Mouse (Mus musculus): ENCODE measurements around the gene Arrdc2. TPM values are rescaled to one million over a fixed set of nuclear protein-coding genes. Genes with fewer than 3 reads are reported as not detected.

Arrdc2 gene
- total RNA-seq, 1 experiment, result 11.4 TPM

GRCm38 (mm10) chr8:70806541-70806940 lies 33.0 kb downstream of the Arrdc2 start:
- no peak overlapping the region for H3K9ac ChIP-seq (ENCODE audit: insufficient read depth, low read depth, low read length, poor library complexity, severe bottlenecking)
- H3K36me3 ChIP-seq (ENCODE audit: control insufficient read depth, insufficient read depth, low read length, poor library complexity, severe bottlenecking), result no peaks in the 10 kb centered on the region
- in situ Hi-C loops (cut with MboI; ENCODE audit: low sequenced_read_pairs in 2 of 2, unreplicated experiment in 2 of 2), result no loop called here
- no peak for TF ChIP-seq ZC3H11A (IDR thresholded peaks at IDR 0.05; ENCODE audit: borderline replicate concordance, low read depth, low read length)
- TF ChIP-seq MAFK (IDR thresholded peaks at IDR 0.05; ENCODE audit: insufficient read depth, low read depth, low read length), result no peak
- TF ChIP-seq CHD2 (IDR thresholded peaks at IDR 0.05; ENCODE audit: low read depth, low read length), result no peak
- no peak for TF ChIP-seq HCFC1 (IDR thresholded peaks at IDR 0.05; ENCODE audit: borderline replicate concordance, insufficient read depth, low read length)
- TF ChIP-seq ZNF384 (IDR thresholded peaks at IDR 0.05; ENCODE audit: low read depth, low read length), result no peak
- DNase-seq (ENCODE audit: low read depth, low spot score), result no peak
- H3K4me1 ChIP-seq (ENCODE audit: control insufficient read depth in 2 of 2, insufficient read depth in 2 of 2, low read length in 2 of 2, poor library complexity in 1 of 2), result peaks cover 2 to 19% of the 10 kb centered on the region in 2 experiments; a peak in 3 of 4 replicates
- H3K27ac ChIP-seq (ENCODE audit: insufficient read depth, low read depth, low read length, poor library complexity, severe bottlenecking), result no peak overlapping the region
- H3K4me3 ChIP-seq (ENCODE audit: insufficient read depth in 1 of 2, low read depth in 1 of 2, low read length in 2 of 2, poor library complexity in 1 of 2, severe bottlenecking in 1 of 2), result no peak overlapping the region
- H3K9me3 ChIP-seq (ENCODE audit: control insufficient read depth, insufficient read depth, low read depth, low read length), result no peaks in the 10 kb centered on the region

GRCm38 (mm10) chr8:70804481-70805206 lies 34.9 kb downstream of the Arrdc2 start, which contains the start of gene Mast3:
Mast3 (minus strand) TSS chr8:70805054.
- Histone ChIP-seq H3K9ac (ENCODE audit: insufficient read depth, low read depth, low read length, poor library complexity, severe bottlenecking) (peak within 1 kb of the TSS; percentile 34), H3K36me3 (ENCODE audit: control insufficient read depth, insufficient read depth, low read length, poor library complexity, severe bottlenecking) (no peaks in the 10 kb centered on the region; the same call in 1 of the 2 replicates), H3K27ac (ENCODE audit: insufficient read depth, low read depth, low read length, poor library complexity, severe bottlenecking) (no peak within 1 kb of the TSS), H3K9me3 (ENCODE audit: control insufficient read depth, insufficient read depth, low read depth, low read length) (no peaks in the 10 kb centered on the region), H3K4me1 (ENCODE audit: control insufficient read depth in 2 of 2, insufficient read depth in 2 of 2, low read length in 2 of 2, poor library complexity in 1 of 2) (peaks cover 0 to 8% of the 10 kb centered on the region in 2 experiments; a peak in 2 of 4 replicates), H3K4me3 (ENCODE audit: insufficient read depth in 1 of 2, low read depth in 1 of 2, low read length in 2 of 2, poor library complexity in 1 of 2, severe bottlenecking in 1 of 2) (peak within 1 kb of the TSS; percentile 73 to 91)
- in situ Hi-C loops (cut with MboI; ENCODE audit: low sequenced_read_pairs in 2 of 2, unreplicated experiment in 2 of 2), result no loop called here
- TF ChIP-seq HCFC1 (IDR thresholded peaks at IDR 0.05; ENCODE audit: borderline replicate concordance, insufficient read depth, low read length) (no peak), MAFK (IDR thresholded peaks at IDR 0.05; ENCODE audit: insufficient read depth, low read depth, low read length) (no peak), CHD2 (IDR thresholded peaks at IDR 0.05; ENCODE audit: low read depth, low read length) (no peak), ZNF384 (IDR thresholded peaks at IDR 0.05; ENCODE audit: low read depth, low read length) (no peak), ZC3H11A (IDR thresholded peaks at IDR 0.05; ENCODE audit: borderline replicate concordance, low read depth, low read length) (no peak)
- DNase-seq (ENCODE audit: low read depth, low spot score), result peak; percentile 71

GRCm38 (mm10) chr8:70803761-70804480 lies 35.6 kb downstream of the Arrdc2 start:
- no peaks in the 10 kb centered on the region; the same call in 1 of the 2 replicates for H3K36me3 ChIP-seq (ENCODE audit: control insufficient read depth, insufficient read depth, low read length, poor library complexity, severe bottlenecking)
- no peak overlapping the region; the same call in 1 of the 2 replicates for H3K27ac ChIP-seq (ENCODE audit: insufficient read depth, low read depth, low read length, poor library complexity, severe bottlenecking)
- peaks cover 0 to 8% of the 10 kb centered on the region in 2 experiments; a peak in 2 of 4 replicates for H3K4me1 ChIP-seq (ENCODE audit: control insufficient read depth in 2 of 2, insufficient read depth in 2 of 2, low read length in 2 of 2, poor library complexity in 1 of 2)
- TF ChIP-seq HCFC1 (IDR thresholded peaks at IDR 0.05; ENCODE audit: borderline replicate concordance, insufficient read depth, low read length) (no peak), ZNF384 (IDR thresholded peaks at IDR 0.05; ENCODE audit: low read depth, low read length) (no peak), ZC3H11A (IDR thresholded peaks at IDR 0.05; ENCODE audit: borderline replicate concordance, low read depth, low read length) (no peak), MAFK (IDR thresholded peaks at IDR 0.05; ENCODE audit: insufficient read depth, low read depth, low read length) (no peak)
- H3K9me3 ChIP-seq (ENCODE audit: control insufficient read depth, insufficient read depth, low read depth, low read length), result no peaks in the 10 kb centered on the region
- H3K9ac ChIP-seq (ENCODE audit: insufficient read depth, low read depth, low read length, poor library complexity, severe bottlenecking), result peak overlapping the region; percentile 34; the same call in 1 of the 2 replicates
- no peak for DNase-seq (ENCODE audit: low read depth, low spot score)
- in situ Hi-C loops (cut with MboI; ENCODE audit: low sequenced_read_pairs in 2 of 2, unreplicated experiment in 2 of 2), result no loop called here
- H3K4me3 ChIP-seq (ENCODE audit: insufficient read depth in 1 of 2, low read depth in 1 of 2, low read length in 2 of 2, poor library complexity in 1 of 2, severe bottlenecking in 1 of 2), result peak overlapping the region; percentile 73 to 91

GRCm38 (mm10) chr8:70802786-70803510 lies 36.6 kb downstream of the Arrdc2 start:
- no peak overlapping the region; the same call in 1 of the 2 replicates for H3K27ac ChIP-seq (ENCODE audit: insufficient read depth, low read depth, low read length, poor library complexity, severe bottlenecking)
- H3K4me3 ChIP-seq (ENCODE audit: insufficient read depth in 1 of 2, low read depth in 1 of 2, low read length in 2 of 2, poor library complexity in 1 of 2, severe bottlenecking in 1 of 2), result no peak overlapping the region
- TF ChIP-seq MAFK (IDR thresholded peaks at IDR 0.05; ENCODE audit: insufficient read depth, low read depth, low read length), result no peak
- no peak for TF ChIP-seq HCFC1 (IDR thresholded peaks at IDR 0.05; ENCODE audit: borderline replicate concordance, insufficient read depth, low read length)
- TF ChIP-seq CHD2 (IDR thresholded peaks at IDR 0.05; ENCODE audit: low read depth, low read length), result no peak
- TF ChIP-seq ZNF384 (IDR thresholded peaks at IDR 0.05; ENCODE audit: low read depth, low read length), result no peak
- no peak for TF ChIP-seq ZC3H11A (IDR thresholded peaks at IDR 0.05; ENCODE audit: borderline replicate concordance, low read depth, low read length)
- DNase-seq (ENCODE audit: low read depth, low spot score), result no peak
- in situ Hi-C loops (cut with MboI; ENCODE audit: low sequenced_read_pairs in 2 of 2, unreplicated experiment in 2 of 2), result no loop called here
- H3K9me3 ChIP-seq (ENCODE audit: control insufficient read depth, insufficient read depth, low read depth, low read length), result no peaks in the 10 kb centered on the region
- no peaks in the 10 kb centered on the region; the same call in 1 of the 2 replicates for H3K36me3 ChIP-seq (ENCODE audit: control insufficient read depth, insufficient read depth, low read length, poor library complexity, severe bottlenecking)
- peaks cover 0 to 8% of the 10 kb centered on the region in 2 experiments; a peak in 2 of 4 replicates for H3K4me1 ChIP-seq (ENCODE audit: control insufficient read depth in 2 of 2, insufficient read depth in 2 of 2, low read length in 2 of 2, poor library complexity in 1 of 2)
- no peak overlapping the region for H3K9ac ChIP-seq (ENCODE audit: insufficient read depth, low read depth, low read length, poor library complexity, severe bottlenecking)

Measured in ES-E14 (cell line).